Comparison of ENCODE assay signal across 24 mouse cellular contexts in the genomic region with DNA sequence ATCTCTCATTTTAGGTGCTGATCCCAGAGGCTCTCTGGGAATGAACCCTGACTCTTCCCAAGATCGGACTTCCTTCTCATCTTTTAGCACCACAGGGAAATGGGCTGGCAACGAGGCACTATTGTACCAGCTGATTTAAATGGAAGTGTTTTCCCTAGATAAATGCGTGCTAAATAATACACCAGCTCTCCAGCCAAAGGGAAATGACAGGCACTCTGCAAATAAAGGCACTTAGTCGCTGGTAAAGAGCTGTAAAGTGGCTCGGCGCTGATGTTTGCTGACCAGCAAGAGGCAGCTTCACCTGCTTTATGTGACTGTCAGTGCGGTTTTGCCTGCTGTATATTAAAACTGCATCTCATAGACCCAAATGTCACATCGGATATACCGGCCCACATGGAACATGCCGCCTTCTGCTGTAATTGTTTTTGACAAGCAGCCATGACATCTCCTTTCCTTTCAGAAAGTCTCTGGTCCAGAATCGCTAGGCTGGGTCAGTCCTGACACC.
A peak's percentile ranks its signal among the peaks of the same experiment; 100 is the strongest.
DNase-seq lines count a peak whose midpoint lies in the region; ATAC-seq and TF ChIP-seq lines count a peak whose summit lies in the region.
"Had no signal": no experiment of that assay in that cellular context is flagged by ENCODE, and none has a peak within 500 bp of the region (broad histone marks: within the 10 kb centered on the region; RNA-seq: fewer than 3 reads in every experiment).

No protein-coding gene starts in this region.

- 60% methylated on average over 11 of the region's 11 CpGs for WGBS in forebrain, embryonic 14.5 days
- 41% methylated on average over 11 of the region's 11 CpGs for WGBS in forebrain, embryonic 16.5 days
- whole genome bisulfite sequencing in midbrain, embryonic 10.5 days = 70% methylated on average over 11 of the region's 11 CpGs
- 31% methylated on average over 11 of the region's 11 CpGs for WGBS in midbrain, embryonic 16.5 days

- H3K36me3 ChIP-seq in forebrain, embryonic 14.5 days (ENCODE audit: control insufficient read depth, insufficient read depth, low read length) = no peaks in the 10 kb centered on the region
- H3K36me3 ChIP-seq in forebrain, embryonic 16.5 days (ENCODE audit: control insufficient read depth, insufficient read depth) = no peaks in the 10 kb centered on the region
- H3K36me3 ChIP-seq in midbrain, embryonic 10.5 days = no peaks in the 10 kb centered on the region
- H3K36me3 ChIP-seq in midbrain, embryonic 16.5 days (ENCODE audit: control insufficient read depth, insufficient read depth, low read length) = no peaks in the 10 kb centered on the region
- H3K36me3 ChIP-seq: heart, embryonic 15.5 days had no signal

- no peaks in the 10 kb centered on the region for H3K4me1 ChIP-seq in forebrain, embryonic 14.5 days (ENCODE audit: control insufficient read depth, insufficient read depth, low read length)
- peaks cover 5% of the 10 kb centered on the region; the same call in 1 of the 2 replicates for H3K4me1 ChIP-seq in forebrain, embryonic 16.5 days (replicated peaks; ENCODE audit: control insufficient read depth, insufficient read depth, low read length)
- H3K4me1 ChIP-seq in midbrain, embryonic 10.5 days = peaks cover 32% of the 10 kb centered on the region
- H3K4me1 ChIP-seq in midbrain, embryonic 16.5 days (ENCODE audit: control insufficient read depth, insufficient read depth, low read length) = peaks cover 2% of the 10 kb centered on the region; the same call in 1 of the 2 replicates
- H3K4me1 ChIP-seq: heart, embryonic 15.5 days had no signal

- no peak overlapping the region for H3K4me3 ChIP-seq in forebrain, embryonic 14.5 days (ENCODE audit: low read depth, low read length)
- no peak overlapping the region for H3K4me3 ChIP-seq in forebrain, embryonic 16.5 days (replicated peaks; ENCODE audit: low read length)
- no peak overlapping the region for H3K4me3 ChIP-seq in midbrain, embryonic 10.5 days
- H3K4me3 ChIP-seq in midbrain, embryonic 16.5 days (ENCODE audit: low read depth, low read length) = no peak overlapping the region
- H3K4me3 ChIP-seq: heart, embryonic 15.5 days had no signal

- no peak overlapping the region for H3K4me2 ChIP-seq in forebrain, embryonic 14.5 days (ENCODE audit: low read length)
- no peak overlapping the region for H3K4me2 ChIP-seq in forebrain, embryonic 16.5 days (ENCODE audit: low read length)
- H3K4me2 ChIP-seq in midbrain, embryonic 16.5 days (ENCODE audit: low read length) = no peak overlapping the region
- H3K4me2 ChIP-seq: heart, embryonic 15.5 days; hindbrain, embryonic 14.5 days had no signal

- no peak overlapping the region for H3K27ac ChIP-seq in forebrain, embryonic 14.5 days (ENCODE audit: low read depth, low read length)
- no peak overlapping the region for H3K27ac ChIP-seq in forebrain, embryonic 16.5 days (ENCODE audit: low read length)
- H3K27ac ChIP-seq in midbrain, embryonic 10.5 days (replicated peaks) = peak overlapping the region; percentile 50
- no peak overlapping the region for H3K27ac ChIP-seq in midbrain, embryonic 16.5 days (ENCODE audit: low read length)
- H3K27ac ChIP-seq: heart, embryonic 15.5 days; hindbrain, embryonic 14.5 days; liver, embryonic 14.5 days; macrophage had no signal

- ATAC-seq in forebrain, embryonic 14.5 days = no peak
- ATAC-seq in forebrain, embryonic 16.5 days = no peak
- ATAC-seq in midbrain, embryonic 16.5 days = no peak
- ATAC-seq: CD4-positive, CD25-positive, alpha-beta regulatory T cell, adult 4 months had no signal

- H3K9ac ChIP-seq in forebrain, embryonic 14.5 days (ENCODE audit: low read length) = no peak overlapping the region
- H3K9ac ChIP-seq in forebrain, embryonic 16.5 days (replicated peaks; ENCODE audit: low read depth, low read length) = no peak overlapping the region
- no peak overlapping the region for H3K9ac ChIP-seq in midbrain, embryonic 16.5 days (ENCODE audit: low read depth, low read length)
- H3K9ac ChIP-seq: heart, embryonic 15.5 days; hindbrain, embryonic 14.5 days; liver, embryonic 14.5 days had no signal

- no peak for TF ChIP-seq CTCF in brain, embryonic 14.5 days (IDR thresholded peaks at IDR 0.05; ENCODE audit: borderline replicate concordance, extremely low read depth, insufficient read depth, insufficient read length)

- peak; percentile 41 for DNase-seq in forebrain, embryonic 14.5 days (ENCODE audit: low spot score)
- DNase-seq in midbrain, embryonic 10.5 days (ENCODE audit: low spot score) = no peak
- peak; percentile 73 for DNase-seq in brain, embryonic 14.5 days (ENCODE audit: low read depth)
- DNase-seq in retina, embryonic 14.5 days (ENCODE audit: low spot score) = peak; percentile 60
- DNase-seq in adrenal gland, postnatal 10 days = no peak
- DNase-seq: adrenal gland, postnatal 36 days; cerebellum, adult 2 months; cerebellum, postnatal 14 days; gastrocnemius, postnatal 14 days; heart, postnatal 36 days; kidney, adult 8-10 months; kidney, postnatal 10 days; liver; lung, adult 2 months; lung, postnatal 10 days; right cerebral cortex, postnatal 25 days; thymus, postnatal 14 days had no signal

- no peaks in the 10 kb centered on the region for H3K9me3 ChIP-seq in forebrain, embryonic 14.5 days (replicated peaks; ENCODE audit: control insufficient read depth, low read length)
- H3K9me3 ChIP-seq in forebrain, embryonic 16.5 days (ENCODE audit: control insufficient read depth, low read length) = no peaks in the 10 kb centered on the region
- H3K9me3 ChIP-seq in midbrain, embryonic 10.5 days (replicated peaks) = no peaks in the 10 kb centered on the region
- no peaks in the 10 kb centered on the region for H3K9me3 ChIP-seq in midbrain, embryonic 16.5 days (replicated peaks; ENCODE audit: control insufficient read depth, low read length, poor library complexity, severe bottlenecking)
- H3K9me3 ChIP-seq: heart, embryonic 15.5 days had no signal

- H3K27me3 ChIP-seq in forebrain, embryonic 14.5 days (replicated peaks; ENCODE audit: control insufficient read depth, insufficient read depth, low read length) = no peaks in the 10 kb centered on the region
- no peaks in the 10 kb centered on the region for H3K27me3 ChIP-seq in forebrain, embryonic 16.5 days (replicated peaks; ENCODE audit: control insufficient read depth, insufficient read depth, low read length)
- peaks cover 10% of the 10 kb centered on the region for H3K27me3 ChIP-seq in midbrain, embryonic 10.5 days (ENCODE audit: low read depth, poor library complexity, severe bottlenecking)
- no peaks in the 10 kb centered on the region for H3K27me3 ChIP-seq in midbrain, embryonic 16.5 days (ENCODE audit: control insufficient read depth, insufficient read depth, low read depth, low read length)
- H3K27me3 ChIP-seq: heart, embryonic 15.5 days had no signal

- TF ChIP-seq POLR2A in brain, embryonic 14.5 days (IDR thresholded peaks at IDR 0.05; ENCODE audit: borderline replicate concordance, extremely low read depth, insufficient read depth, insufficient read length, poor library complexity, severe bottlenecking) = no peak

Comparison
In these comparisons a context has a peak if more than half of its experiments do, and no peak if none do; other contexts are left out.
1. DNase-seq: peak in forebrain, embryonic 14.5 days (single experiment), brain, embryonic 14.5 days (single experiment) and retina, embryonic 14.5 days (single experiment); none in midbrain, embryonic 10.5 days (single experiment) and adrenal gland, postnatal 10 days (single experiment).